Mouse (Mus musculus) cortical plate, adult 2 months (tissue): ENCODE results near the gene Nfatc3. TPM values are rescaled to one million over a fixed set of nuclear protein-coding genes. Genes with fewer than 3 reads are reported as not detected.
A peak's percentile ranks its signal among the peaks of the same experiment; 100 is the strongest.

Experiments used
- H3K27ac ChIP-seq: fragments of 200-500 bp; 2 replicates; pipeline ENCODE4 v1.5.1; 2012; ENCODE audit warnings: low read length, control low read depth, inconsistent platforms; ENCODE audit not compliant: insufficient read depth
- H3K4me1 ChIP-seq: fragments of 200-500 bp; 2 replicates; pipeline ENCODE4 v1.6.1; 2011; ENCODE audit warnings: low read length; ENCODE audit not compliant: control insufficient read depth, insufficient read depth
- H3K4me3 ChIP-seq: fragments of 200-500 bp; 2 replicates; pipeline ENCODE4 v1.5.1; 2011; ENCODE audit warnings: mild to moderate bottlenecking, low read length, control low read depth; ENCODE audit not compliant: insufficient read depth
- CTCF ChIP-seq: fragments of 200-500 bp; IDR thresholded peaks from 2 replicates; pipeline ENCODE4 v1.5.1; 2011; ENCODE audit warnings: mild to moderate bottlenecking, control low read depth, low read length; ENCODE audit not compliant: insufficient read depth; ENCODE audit errors: extremely low read depth
- POLR2A ChIP-seq: fragments of 200-500 bp; IDR thresholded peaks from 2 replicates; pipeline ENCODE4 v1.6.1; 2011; ENCODE audit warnings: mild to moderate bottlenecking, low read length, control low read depth; ENCODE audit not compliant: insufficient read depth; ENCODE audit errors: extremely low read depth
- polyA plus RNA-seq: library from polyadenylated mRNA; depleted of rRNA; stranded (reverse); fragments of >200 nt; gene quantifications from 2 replicates; pipeline ENCODE4 v1.2.3, GENCODE M21; 2012

Gene Nfatc3
- polyA plus RNA-seq, 1 experiment: 7.8 TPM

GRCm38 (mm10) chr8:106137218-106137905 lies 78.7 kb downstream of the Nfatc3 start:
- Histone ChIP-seq H3K4me1 (no peaks in the 10 kb centered on the region), H3K27ac (no peak overlapping the region), H3K4me3 (peak overlapping the region; percentile 40; the same call in 1 of the 2 replicates)
- no peak for TF ChIP-seq POLR2A
- no peak for TF ChIP-seq CTCF

GRCm38 (mm10) chr8:106137906-106138477 lies 79.4 kb downstream of the Nfatc3 start:
- Histone ChIP-seq H3K4me3 (peak overlapping the region; percentile 40), H3K4me1 (no peaks in the 10 kb centered on the region), H3K27ac (no peak overlapping the region)
- TF ChIP-seq CTCF: no peak
- peak; percentile 42; the same call in 1 of the 2 replicates for TF ChIP-seq POLR2A

DNA sequence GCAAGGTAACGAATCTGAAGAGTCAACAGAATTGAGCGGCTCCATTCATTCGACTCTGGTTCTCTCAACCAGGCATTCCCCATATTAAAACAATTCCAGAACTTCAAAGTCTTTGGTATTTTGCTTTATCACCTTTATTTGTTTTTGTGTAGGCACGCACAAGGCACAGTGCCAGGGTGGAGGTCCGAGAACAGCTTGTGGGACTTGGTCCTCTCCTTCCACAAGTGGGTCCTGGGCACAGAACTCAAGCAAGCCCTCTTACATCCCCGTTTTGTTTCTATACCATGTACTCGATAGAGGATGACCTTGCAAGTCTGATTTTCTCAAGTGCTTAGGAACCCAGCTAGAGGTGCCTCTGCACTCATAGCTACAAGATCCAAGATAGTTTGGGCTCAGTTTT lies 80.0 kb downstream of the Nfatc3 start:
- Histone ChIP-seq H3K4me1 (no peaks in the 10 kb centered on the region), H3K27ac (no peak overlapping the region), H3K4me3 (peak overlapping the region; percentile 40)
- TF ChIP-seq CTCF (no peak), POLR2A (no peak)

- no peak overlapping the region for H3K27ac ChIP-seq
- TF ChIP-seq POLR2A: no peak
- no peak for TF ChIP-seq CTCF
- no peaks in the 10 kb centered on the region for H3K4me1 ChIP-seq
- no peak overlapping the region for H3K4me3 ChIP-seq
Observed at GRCm38 (mm10) chr8:106140191-106140590, 81.6 kb downstream of the Nfatc3 start.

- Histone ChIP-seq H3K4me1 (no peaks in the 10 kb centered on the region), H3K4me3 (no peak overlapping the region), H3K27ac (no peak overlapping the region)
- TF ChIP-seq POLR2A (no peak), CTCF (peak; percentile 90)
Observed at GRCm38 (mm10) chr8:106140769-106141168, 82.1 kb downstream of the Nfatc3 start.

- H3K4me3 ChIP-seq: no peak overlapping the region
- H3K4me1 ChIP-seq: no peaks in the 10 kb centered on the region
- TF ChIP-seq POLR2A: no peak
- TF ChIP-seq CTCF: no peak
- no peak overlapping the region for H3K27ac ChIP-seq
Observed at GRCm38 (mm10) chr8:106145331-106145730, 86.7 kb downstream of the Nfatc3 start.

GRCm38 (mm10) chr8:106146014-106146413 lies 87.4 kb downstream of the Nfatc3 start:
- Histone ChIP-seq H3K4me3 (no peak overlapping the region), H3K4me1 (no peaks in the 10 kb centered on the region), H3K27ac (no peak overlapping the region)
- TF ChIP-seq POLR2A: no peak
- TF ChIP-seq CTCF: no peak

DNA sequence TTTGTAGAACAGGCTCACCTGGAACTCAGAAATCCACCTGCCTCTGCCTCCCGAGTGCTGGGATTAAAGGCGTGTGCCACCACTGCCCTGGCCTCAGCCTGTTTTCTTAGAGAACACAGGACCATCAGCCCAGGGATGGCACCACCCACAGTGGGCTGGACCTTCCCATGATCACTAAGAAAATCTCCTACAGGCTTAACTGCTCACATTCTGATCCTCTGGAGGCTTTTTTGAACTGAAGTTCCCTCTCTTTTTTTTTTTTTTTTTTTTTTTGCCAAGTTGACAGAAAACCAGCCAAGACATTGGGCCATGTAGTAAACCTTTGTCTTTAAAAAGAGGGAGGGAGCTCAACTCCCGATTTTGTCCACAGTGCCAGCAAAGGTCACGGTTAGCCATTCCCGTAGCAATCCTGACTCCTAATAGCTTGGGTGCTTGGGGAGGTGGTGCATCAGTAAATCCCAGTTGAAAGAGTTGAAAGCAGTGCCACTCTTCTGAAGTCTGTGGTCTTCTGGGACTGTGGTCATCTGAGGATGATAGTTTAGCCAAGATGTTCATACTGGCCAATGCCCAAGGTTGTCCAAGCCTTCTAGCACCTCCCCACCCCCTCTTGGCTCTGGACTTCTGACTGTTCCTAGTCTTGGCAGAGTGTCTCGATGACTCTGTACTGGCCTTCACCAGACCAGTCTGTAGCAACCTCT lies 89.4 kb downstream of the Nfatc3 start:
- Histone ChIP-seq H3K27ac (no peak overlapping the region), H3K4me3 (no peak overlapping the region), H3K4me1 (no peaks in the 10 kb centered on the region; the same call in 1 of the 2 replicates)
- TF ChIP-seq POLR2A (no peak), CTCF (no peak)

GRCm38 (mm10) chr8:106149025-106149424 lies 90.4 kb downstream of the Nfatc3 start:
- TF ChIP-seq POLR2A (no peak), CTCF (no peak)
- H3K27ac ChIP-seq: no peak overlapping the region
- no peak overlapping the region for H3K4me3 ChIP-seq

More at GRCm38 (mm10) chr8:106149025-106149424, 90.4 kb downstream of the Nfatc3 start:
- no peaks in the 10 kb centered on the region; the same call in 1 of the 2 replicates for H3K4me1 ChIP-seq
